12 mouse cellular contexts compared by ENCODE assay signal in the genomic region with DNA sequence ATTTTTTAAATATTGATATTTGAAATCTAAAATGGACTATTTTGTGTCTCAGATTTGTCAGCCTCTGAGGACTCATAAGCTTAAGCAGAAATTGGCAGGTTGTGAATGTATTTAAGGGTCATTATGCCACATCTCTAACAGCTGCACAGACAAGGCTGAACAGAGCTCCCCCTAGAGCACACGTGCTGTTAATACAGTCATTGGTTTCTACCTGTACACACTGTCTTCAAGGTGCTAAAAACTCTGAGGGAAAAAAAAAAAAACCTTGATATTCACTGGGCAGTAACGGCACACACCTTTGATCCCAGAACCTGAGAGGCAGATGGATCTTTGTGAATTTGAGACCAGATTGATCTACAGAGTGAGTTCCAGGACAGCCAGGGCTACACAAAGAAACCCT. TPM values are rescaled to one million over a fixed set of nuclear protein-coding genes. Genes with fewer than 3 reads are reported as not detected.
A peak's percentile ranks its signal among the peaks of the same experiment; 100 is the strongest.
DNase-seq lines count a peak whose midpoint lies in the region; ATAC-seq and TF ChIP-seq lines count a peak whose summit lies in the region.
"Had no signal": no experiment of that assay in that cellular context is flagged by ENCODE, and none has a peak within 500 bp of the region (broad histone marks: within the 10 kb centered on the region; RNA-seq: fewer than 3 reads in every experiment).

No protein-coding gene starts in this region.

- TF ChIP-seq EP300 in CH12.LX (IDR thresholded peaks at IDR 0.05; ENCODE audit: low read length) = no peak

- no peaks in the 10 kb centered on the region; the same call in none of the 2 replicates for H3K4me1 ChIP-seq in lung, adult 2 months (ENCODE audit: control insufficient read depth, insufficient read depth, low read length)
- peaks cover 0 to 4% of the 10 kb centered on the region in 2 experiments; a peak in 2 of 4 replicates for H3K4me1 ChIP-seq in CH12.LX (ENCODE audit: control insufficient read depth in 1 of 2, insufficient read depth in 2 of 2)
- H3K4me1 ChIP-seq in bone marrow, adult 2 months (ENCODE audit: control insufficient read depth, insufficient read depth, low read length) = no peaks in the 10 kb centered on the region; the same call in 1 of the 2 replicates
- H3K4me1 ChIP-seq in forebrain, embryonic 11.5 days (replicated peaks; ENCODE audit: control insufficient read depth, insufficient read depth, low read length) = 0 out of 2 replicates have a peak, but pooled peaks cover 2% of the 10 kb centered on the region

- no peaks in the 10 kb centered on the region for H3K9me3 ChIP-seq in CH12.LX (replicated peaks; ENCODE audit: low read length)
- H3K9me3 ChIP-seq in forebrain, embryonic 11.5 days (ENCODE audit: control insufficient read depth, low read length) = no peaks in the 10 kb centered on the region
- H3K9me3 ChIP-seq: lung, embryonic 15.5 days; neural tube, embryonic 13.5 days had no signal

- no peaks in the 10 kb centered on the region for H3K27me3 ChIP-seq in CH12.LX (replicated peaks)
- H3K27me3 ChIP-seq in splenic B cell, adult 2 months (ENCODE audit: control insufficient read depth, insufficient read depth, low read length, poor library complexity, severe bottlenecking) = no peaks in the 10 kb centered on the region
- no peaks in the 10 kb centered on the region for H3K27me3 ChIP-seq in forebrain, embryonic 11.5 days (ENCODE audit: control insufficient read depth, insufficient read depth, low read length)
- H3K27me3 ChIP-seq: lung, embryonic 15.5 days; neural tube, embryonic 13.5 days had no signal

- DNase-seq in lung, adult 2 months = no peak
- DNase-seq in lung, postnatal 25 days (ENCODE audit: low spot score) = no peak
- DNase-seq in CH12.LX (ENCODE audit: extremely low read depth) = no peak
- peak; percentile 66 for DNase-seq in splenic B cell, adult 2 months (ENCODE audit: low read depth, low spot score)
- DNase-seq in cerebellum, adult 18-20 months = no peak
- no peak for DNase-seq in forebrain, embryonic 11.5 days (ENCODE audit: low spot score)
- DNase-seq: adrenal gland, adult 8-10 months had no signal

- H3K27ac ChIP-seq in CH12.LX (ENCODE audit: insufficient read depth, low read depth) = no peak overlapping the region
- H3K27ac ChIP-seq in bone marrow, adult 2 months (ENCODE audit: control insufficient read depth, insufficient read depth, low read depth, low read length, poor library complexity) = no peak overlapping the region
- H3K27ac ChIP-seq in forebrain, embryonic 11.5 days (ENCODE audit: low read depth, low read length) = no peak overlapping the region
- H3K27ac ChIP-seq: lung, embryonic 15.5 days; neural tube, embryonic 13.5 days had no signal

- no peak for ATAC-seq in forebrain, embryonic 11.5 days (replicated peaks; ENCODE audit: low FRiP score)

- WGBS in lung, adult 2 months = 44% methylated on average over 2 of the region's 2 CpGs
- WGBS in bone marrow, adult 2 months = 48% methylated on average over 2 of the region's 2 CpGs
- WGBS in forebrain, embryonic 11.5 days = 54% methylated on average over 2 of the region's 2 CpGs

- H3K4me2 ChIP-seq in CH12.LX (ENCODE audit: insufficient read depth, low read depth, poor library complexity, severe bottlenecking) = no peak overlapping the region
- no peak overlapping the region for H3K4me2 ChIP-seq in forebrain, embryonic 11.5 days (ENCODE audit: low read depth, low read length, severe bottlenecking)
- H3K4me2 ChIP-seq: lung, embryonic 15.5 days; neural tube, embryonic 13.5 days had no signal

- TF ChIP-seq CTCF in lung, adult 2 months (IDR thresholded peaks at IDR 0.05; ENCODE audit: insufficient read depth, low read length) = peak; percentile 62
- peak; percentile 31 to 67; a peak in 3 of 4 replicates for TF ChIP-seq CTCF in CH12.LX (conservative IDR thresholded peaks at IDR 0.05 in 1 of 2, IDR thresholded peaks at IDR 0.05 in 1 of 2; ENCODE audit: low read depth in 2 of 2, low read length in 2 of 2)
- peak; percentile 48 for TF ChIP-seq CTCF in bone marrow, adult 2 months (IDR thresholded peaks at IDR 0.05; ENCODE audit: control insufficient read depth, insufficient read depth, low read length)

- no peak for TF ChIP-seq POLR2A in lung, adult 2 months (IDR thresholded peaks at IDR 0.05; ENCODE audit: borderline replicate concordance, extremely low read depth, low read depth, low read length)
- TF ChIP-seq POLR2A in CH12.LX (IDR thresholded peaks at IDR 0.05; ENCODE audit: low read depth, low read length) = no peak
- TF ChIP-seq POLR2A in bone marrow, adult 2 months (IDR thresholded peaks at IDR 0.05; ENCODE audit: borderline replicate concordance, control insufficient read depth, low read depth, low read length) = no peak

- H3K9ac ChIP-seq in CH12.LX (ENCODE audit: insufficient read depth, low read depth) = no peak overlapping the region
- H3K9ac ChIP-seq in forebrain, embryonic 11.5 days (ENCODE audit: low read length) = no peak overlapping the region
- H3K9ac ChIP-seq: lung, embryonic 15.5 days; neural tube, embryonic 13.5 days had no signal

- peak; percentile 44 for TF ChIP-seq RAD21 in CH12.LX (IDR thresholded peaks at IDR 0.05; ENCODE audit: low read depth, low read length)

- no peaks in the 10 kb centered on the region; the same call in 1 of the 2 replicates for H3K79me2 ChIP-seq in CH12.LX (replicated peaks; ENCODE audit: control insufficient read depth, extremely low read depth, insufficient read depth, poor library complexity, severe bottlenecking)

- peaks cover 0 to 2% of the 10 kb centered on the region in 2 experiments for H3K36me3 ChIP-seq in CH12.LX (replicated peaks in 1 of 2; ENCODE audit: control insufficient read depth in 1 of 2, insufficient read depth in 1 of 2, low read length in 1 of 2)
- H3K36me3 ChIP-seq in splenic B cell, adult 2 months (ENCODE audit: control insufficient read depth, insufficient read depth, low read length, poor library complexity, severe bottlenecking) = no peaks in the 10 kb centered on the region
- no peaks in the 10 kb centered on the region for H3K36me3 ChIP-seq in forebrain, embryonic 11.5 days (ENCODE audit: control insufficient read depth, insufficient read depth, low read length)
- H3K36me3 ChIP-seq: lung, embryonic 15.5 days; neural tube, embryonic 13.5 days had no signal

- no peak overlapping the region for H3K4me3 ChIP-seq in lung, adult 2 months (replicated peaks; ENCODE audit: extremely low read depth, low read depth, low read length)
- H3K4me3 ChIP-seq in CH12.LX (replicated peaks in 1 of 3; ENCODE audit: low read depth in 2 of 3, low read length in 2 of 3, poor library complexity in 1 of 3) = no peak overlapping the region
- H3K4me3 ChIP-seq in bone marrow, adult 2 months (replicated peaks; ENCODE audit: control insufficient read depth, low read depth, low read length) = no peak overlapping the region
- no peak overlapping the region for H3K4me3 ChIP-seq in forebrain, embryonic 11.5 days (ENCODE audit: low read depth, low read length)
- H3K4me3 ChIP-seq: lung, embryonic 15.5 days; neural tube, embryonic 13.5 days had no signal

- dilution Hi-C loops in CH12.LX (cut with MboI; ENCODE audit: extremely low pct_ligation_motif_present, extremely low pct_unique_long_range_greater_than_20kb, low sequenced_read_pairs) = no loop called here

- in situ Hi-C loops in CH12.LX (cut with MboI; ENCODE audit: low pct_ligation_motif_present, low pct_unique_long_range_greater_than_20kb, low sequenced_read_pairs) = no loop called here

TF ChIP-seq in CH12.LX, 34 proteins besides CTCF, POLR2A, EP300 and RAD21 (continues in another document):
- TF ChIP-seq IRF4 (IDR thresholded peaks at IDR 0.05; ENCODE audit: low read depth, low read length) (no peak), KAT2A (IDR thresholded peaks at IDR 0.05; ENCODE audit: insufficient replicate concordance, low read length) (no peak), NELFE (IDR thresholded peaks at IDR 0.05; ENCODE audit: low read depth, low read length) (no peak), ZNF384 (IDR thresholded peaks at IDR 0.05; ENCODE audit: low read depth, low read length) (peak; percentile 62), BHLHE40 (IDR thresholded peaks at IDR 0.05; ENCODE audit: low read depth, low read length) (peak; percentile 55), NRF1 (IDR thresholded peaks at IDR 0.05; ENCODE audit: low read depth, low read length) (no peak), TBP (conservative IDR thresholded peaks at IDR 0.05; ENCODE audit: low read depth, low read length) (no peak), E2F4 (IDR thresholded peaks at IDR 0.05; ENCODE audit: insufficient replicate concordance, low read depth, low read length) (no peak), USF2 (conservative IDR thresholded peaks at IDR 0.05; ENCODE audit: low read depth, low read length) (no peak), SMC3 (IDR thresholded peaks at IDR 0.05; ENCODE audit: low read depth, low read length) (peak; percentile 36), MYC (IDR thresholded peaks at IDR 0.05; ENCODE audit: low read depth, low read length) (0 out of 2 replicates have a peak, but pooled peaks have one; percentile 46), ZKSCAN1 (IDR thresholded peaks at IDR 0.05; ENCODE audit: borderline replicate concordance, low read depth, low read length) (no peak), MEF2A (IDR thresholded peaks at IDR 0.05; ENCODE audit: borderline replicate concordance, low read depth, low read length) (no peak)

RNA-seq across cellular contexts. Expression of gene Evi5, which starts 15.9 kb away (rescaled TPM):
- 16.5 and 18.2 TPM in 2 replicates for polyA plus RNA-seq in lung, adult 2 months (2012; rRNA removed)
- total RNA-seq in CH12.LX (2012; rRNA removed) (2.9 and 3.8 TPM in 2 replicates), CH12.LX (2014; rRNA removed) (3.2 and 3.4 TPM in 2 replicates)
- polyA plus RNA-seq in CH12.LX (2012; ENCODE audit: insufficient read length, low read depth) = 3.5 and 6.3 TPM in 2 replicates
- 48.1 and 50.0 TPM in 2 replicates for polyA plus RNA-seq in bone marrow, adult 2 months (2011; ENCODE audit: insufficient read depth, insufficient read length, low replicate concordance, missing spikeins)
- 48.6 and 50.7 TPM in 2 replicates for polyA plus RNA-seq in forebrain, embryonic 11.5 days (2014; fragmentation: Nextera tagmentation; extraction: Ambion mirVana)

RNA-seq across cellular contexts. Expression of gene Ube2d2b, which starts 29.1 kb away (rescaled TPM):
- not detected in 2 replicates for polyA plus RNA-seq in lung, adult 2 months (2012; rRNA removed)
- total RNA-seq in CH12.LX (2012; rRNA removed) (not detected in 2 replicates), CH12.LX (2014; rRNA removed) (not detected in 2 replicates)
- polyA plus RNA-seq in CH12.LX (2012; ENCODE audit: insufficient read length, low read depth) = not detected in 2 replicates
- polyA plus RNA-seq in bone marrow, adult 2 months (2011; ENCODE audit: insufficient read depth, insufficient read length, low replicate concordance, missing spikeins) = not detected in 2 replicates
- 0.15 and 0.16 TPM in 2 replicates for polyA plus RNA-seq in forebrain, embryonic 11.5 days (2014; fragmentation: Nextera tagmentation; extraction: Ambion mirVana)
- total RNA-seq: adrenal gland, adult 8-10 months; gastrocnemius, postnatal 4 days; layer of hippocampus, postnatal 25 days had no signal
- polyA plus RNA-seq: neural tube, embryonic 13.5 days had no signal

RNA-seq across cellular contexts. Expression of gene Rpl5, which starts 41.3 kb away (rescaled TPM):
- polyA plus RNA-seq in lung, adult 2 months (2012; rRNA removed) = 17.2 and 18.8 TPM in 2 replicates
- total RNA-seq in CH12.LX (2012; rRNA removed) = 728 and 973 TPM in 2 replicates
- 368 and 406 TPM in 2 replicates for total RNA-seq in CH12.LX (2014; rRNA removed)
- 116 and 236 TPM in 2 replicates for polyA plus RNA-seq in CH12.LX (2012; ENCODE audit: insufficient read length, low read depth)
- 31.5 and 104 TPM in 2 replicates for polyA plus RNA-seq in bone marrow, adult 2 months (2011; ENCODE audit: insufficient read depth, insufficient read length, low replicate concordance, missing spikeins)
- polyA plus RNA-seq in forebrain, embryonic 11.5 days (2014; fragmentation: Nextera tagmentation; extraction: Ambion mirVana) = 83.2 and 84.4 TPM in 2 replicates
